Mouse (Mus musculus) stomach, postnatal 0 days (tissue): ENCODE measurements around the gene Taf4. TPM values are rescaled to one million over a fixed set of nuclear protein-coding genes. Genes with fewer than 3 reads are reported as not detected.
A peak's percentile ranks its signal among the peaks of the same experiment; 100 is the strongest.

ENCODE experiments used
- ATAC-seq: fragments of 200-750 bp; cut with Nextera tagmentation; 2 replicates; pipeline ENCODE4 v1.8.0; 2017; ENCODE audit not compliant: low FRiP score, low TSS enrichment
- DNase-seq: peaks from one replicate; pipeline ENCODE4 v3.0.0-alpha.2; 2016; ENCODE audit warnings: low spot score
- H3K27ac ChIP-seq: fragments of 300-500 bp; sonication (generic); replicated peaks from 2 replicates; pipeline ENCODE4 v1.5.1; 2014; ENCODE audit warnings: mild to moderate bottlenecking, control low read depth
- H3K27me3 ChIP-seq: fragments of 300-500 bp; sonication (generic); 2 replicates; pipeline ENCODE4 v1.6.1; 2014; ENCODE audit warnings: low read length; ENCODE audit not compliant: control insufficient read depth, insufficient read depth
- H3K36me3 ChIP-seq: fragments of 300-500 bp; sonication (generic); 2 replicates; pipeline ENCODE4 v1.6.1; 2014; ENCODE audit warnings: low read length, mixed read lengths; ENCODE audit not compliant: control insufficient read depth, insufficient read depth
- H3K4me1 ChIP-seq: fragments of 300-500 bp; sonication (generic); replicated peaks from 2 replicates; pipeline ENCODE4 v1.6.1; 2014; ENCODE audit warnings: antibody characterized with exemption; ENCODE audit not compliant: control insufficient read depth, insufficient read depth
- H3K4me2 ChIP-seq: fragments of 300-500 bp; sonication (generic); replicated peaks from 2 replicates; pipeline ENCODE4 v1.6.1; 2014; ENCODE audit warnings: low read depth, mild to moderate bottlenecking, control low read depth, moderate library complexity
- H3K4me3 ChIP-seq: fragments of 300-500 bp; sonication (generic); 2 replicates; pipeline ENCODE4 v1.5.1; 2014; ENCODE audit warnings: low read depth, low read length, control low read depth
- H3K9ac ChIP-seq: fragments of 300-500 bp; sonication (generic); 2 replicates; pipeline ENCODE4 v1.6.1; 2014; ENCODE audit warnings: mild to moderate bottlenecking, low read length, control low read depth, mixed read lengths
- H3K9me3 ChIP-seq: fragments of 300-500 bp; sonication (generic); 2 replicates; pipeline ENCODE4 v1.6.1; 2016; ENCODE audit warnings: low read length; ENCODE audit not compliant: control insufficient read depth
- CTCF ChIP-seq: IDR thresholded peaks from 2 replicates; pipeline ENCODE4 v1.5.1; 2016; ENCODE audit warnings: antibody characterized with exemption, low read depth, mild to moderate bottlenecking, moderate library complexity
- EP300 ChIP-seq: optimal IDR thresholded peaks from 2 replicates; pipeline ENCODE3; 2016; ENCODE audit warnings: antibody characterized with exemption
- WGBS: fragments of 180-500 bp; shearing (Covaris S2); extraction: QIAGEN DNeasy Blood & Tissue Kit; methylation state at CpG from one replicate; pipeline ENCODE4 v1.1.7; 2014; 5-methylcytosine and 5-hydroxymethylcytosine counted together
- polyA plus RNA-seq: library from polyadenylated mRNA; unstranded; fragments of >200 nt; fragmentation: Nextera tagmentation; extraction: Ambion mirVana; gene quantifications from 2 replicates; pipeline ENCODE4 v1.2.1, GENCODE M21; 2015

Taf4 gene
- polyA plus RNA-seq, 1 experiment from 2014 or later, result 2.1 TPM

- TF ChIP-seq CTCF (peak; percentile 57), EP300 (no peak)
- ATAC-seq (no peak), DNase-seq (no peak)
- Histone ChIP-seq H3K36me3 (peaks cover 20% of the 10 kb centered on the region; the same call in 1 of the 2 replicates), H3K4me2 (no peak overlapping the region), H3K27ac (no peak overlapping the region), H3K4me1 (no peaks in the 10 kb centered on the region), H3K9me3 (no peaks in the 10 kb centered on the region), H3K4me3 (no peak overlapping the region), H3K27me3 (no peaks in the 10 kb centered on the region), H3K9ac (no peak overlapping the region)
- 73% methylated on average over 2 of the region's 2 CpGs for WGBS
Measured at GRCm38 (mm10) chr2:179914246-179914645, 62.2 kb downstream of the Taf4 start.

GRCm38 (mm10) chr2:179913349-179913748 is 63.1 kb downstream of the Taf4 start:
- ATAC-seq, result no peak
- no peaks in the 10 kb centered on the region for H3K9me3 ChIP-seq
- H3K36me3 ChIP-seq, result 0 out of 2 replicates have a peak, but pooled peaks cover 18% of the 10 kb centered on the region

GRCm38 (mm10) chr2:179912911-179913310 is 63.5 kb downstream of the Taf4 start:
- WGBS, result 51% methylated on average over 12 of the region's 12 CpGs
- Histone ChIP-seq H3K4me2 (no peak overlapping the region), H3K36me3 (0 out of 2 replicates have a peak, but pooled peaks cover 18% of the 10 kb centered on the region), H3K9me3 (no peaks in the 10 kb centered on the region), H3K27ac (no peak overlapping the region), H3K9ac (no peak overlapping the region), H3K27me3 (no peaks in the 10 kb centered on the region), H3K4me3 (no peak overlapping the region), H3K4me1 (no peaks in the 10 kb centered on the region)
- no peak for DNase-seq
- no peak for ATAC-seq
- TF ChIP-seq CTCF (no peak), EP300 (no peak)

More at GRCm38 (mm10) chr2:179913349-179913748, 63.1 kb downstream of the Taf4 start:
- WGBS, result 74% methylated on average over 15 of the region's 15 CpGs
- no peak overlapping the region for H3K4me3 ChIP-seq
- no peaks in the 10 kb centered on the region for H3K27me3 ChIP-seq
- no peak overlapping the region for H3K9ac ChIP-seq
- no peak overlapping the region for H3K4me2 ChIP-seq
- TF ChIP-seq CTCF (no peak), EP300 (no peak)
- DNase-seq, result no peak
- no peak overlapping the region for H3K27ac ChIP-seq
- no peaks in the 10 kb centered on the region for H3K4me1 ChIP-seq

- H3K9me3 ChIP-seq, result no peaks in the 10 kb centered on the region
- no peak overlapping the region for H3K4me2 ChIP-seq
- TF ChIP-seq CTCF (no peak), EP300 (no peak)
- no peak overlapping the region for H3K4me3 ChIP-seq
- H3K36me3 ChIP-seq, result no peaks in the 10 kb centered on the region
- H3K27me3 ChIP-seq, result no peaks in the 10 kb centered on the region
- H3K4me1 ChIP-seq, result no peaks in the 10 kb centered on the region
- H3K27ac ChIP-seq, result no peak overlapping the region
- no peak for ATAC-seq
- DNase-seq, result no peak
- no peak overlapping the region for H3K9ac ChIP-seq
- 76% methylated on average over 2 of the region's 2 CpGs for WGBS
Measured at GRCm38 (mm10) chr2:179896949-179897348, 79.5 kb downstream of the Taf4 start.

GRCm38 (mm10) chr2:179891048-179891447 is 85.4 kb downstream of the Taf4 start:
- H3K4me2 ChIP-seq, result no peak overlapping the region
- no peaks in the 10 kb centered on the region for H3K36me3 ChIP-seq
- H3K27me3 ChIP-seq, result no peaks in the 10 kb centered on the region
- H3K4me1 ChIP-seq, result no peaks in the 10 kb centered on the region
- WGBS, result 69% methylated on average over 3 of the region's 3 CpGs
- ATAC-seq, result no peak
- no peak for DNase-seq
- H3K9me3 ChIP-seq, result no peaks in the 10 kb centered on the region
- H3K4me3 ChIP-seq, result no peak overlapping the region
- H3K9ac ChIP-seq, result no peak overlapping the region
- H3K27ac ChIP-seq, result no peak overlapping the region
- TF ChIP-seq EP300, result no peak
- no peak for TF ChIP-seq CTCF

GRCm38 (mm10) chr2:179884561-179884960 is 91.9 kb downstream of the Taf4 start:
- TF ChIP-seq CTCF (no peak), EP300 (no peak)
- WGBS, result 17% methylated on average over 7 of the region's 7 CpGs
- H3K9ac ChIP-seq, result no peak overlapping the region
- no peaks in the 10 kb centered on the region for H3K36me3 ChIP-seq
- H3K27ac ChIP-seq, result no peak overlapping the region
- DNase-seq (peak; percentile 22), ATAC-seq (no peak)
- H3K27me3 ChIP-seq, result no peaks in the 10 kb centered on the region
- H3K4me2 ChIP-seq, result no peak overlapping the region
- H3K9me3 ChIP-seq, result no peaks in the 10 kb centered on the region
- H3K4me3 ChIP-seq, result no peak overlapping the region
- H3K4me1 ChIP-seq, result no peaks in the 10 kb centered on the region
